Mouse (Mus musculus): ENCODE data around the gene Serpinb6b. TPM values are rescaled to one million over a fixed set of nuclear protein-coding genes. Genes with fewer than 3 reads are reported as not detected.

Gene Serpinb6b
- polyA plus RNA-seq, 1 experiment = 1.0 TPM

DNA sequence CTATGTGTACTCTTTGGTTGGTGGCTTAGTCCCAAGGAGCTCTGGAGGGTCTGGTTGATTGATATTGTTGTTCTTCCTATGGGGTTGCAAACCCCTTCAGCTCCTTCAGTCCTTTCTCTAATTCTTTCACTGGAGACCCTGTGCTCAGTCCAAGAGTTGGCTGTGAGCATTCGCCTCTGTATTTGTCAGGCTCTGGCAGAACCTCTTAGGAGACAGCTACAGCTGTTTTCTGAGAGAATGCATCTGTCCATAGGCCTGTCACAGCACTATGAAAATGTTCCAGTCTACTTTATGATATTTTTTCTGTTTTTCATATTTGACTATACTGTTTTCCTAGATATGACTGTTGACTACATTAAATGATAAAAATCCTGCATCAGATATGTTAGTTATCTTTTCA lies 47.4 kb downstream of the Serpinb6b start:
- peaks cover 25% of the 10 kb centered on the region for H3K36me3 ChIP-seq (ENCODE audit: control insufficient read depth, insufficient read depth)
- no peaks in the 10 kb centered on the region for H3K79me2 ChIP-seq (ENCODE audit: control insufficient read depth, insufficient read depth)
- H3K4me3 ChIP-seq (ENCODE audit: insufficient read depth, poor library complexity, severe bottlenecking) = no peak overlapping the region
- no peaks in the 10 kb centered on the region for H3K79me3 ChIP-seq (ENCODE audit: low read depth)
- H3K27me3 ChIP-seq (ENCODE audit: control insufficient read depth, insufficient read depth, insufficient read length) = no peaks in the 10 kb centered on the region
- no peak overlapping the region for H3ac ChIP-seq (ENCODE audit: control insufficient read depth, insufficient read length, low read depth)
- TF ChIP-seq MYOD1 (IDR thresholded peaks at IDR 0.05; ENCODE audit: control insufficient read depth, insufficient read length, low read depth) (no peak), MYOG (IDR thresholded peaks at IDR 0.05; ENCODE audit: control insufficient read depth, extremely low read depth, insufficient read length) (no peak), USF1 (IDR thresholded peaks at IDR 0.05; ENCODE audit: low read depth) (no peak), MAX (IDR thresholded peaks at IDR 0.05) (no peak), CEBPB (IDR thresholded peaks at IDR 0.05; ENCODE audit: low read depth) (no peak), FOSL1 (IDR thresholded peaks at IDR 0.05; ENCODE audit: insufficient read depth, low read length, poor library complexity, severe bottlenecking) (no peak), CTCF (IDR thresholded peaks at IDR 0.05; ENCODE audit: control insufficient read depth, insufficient read depth, insufficient read length) (no peak)

DNA sequence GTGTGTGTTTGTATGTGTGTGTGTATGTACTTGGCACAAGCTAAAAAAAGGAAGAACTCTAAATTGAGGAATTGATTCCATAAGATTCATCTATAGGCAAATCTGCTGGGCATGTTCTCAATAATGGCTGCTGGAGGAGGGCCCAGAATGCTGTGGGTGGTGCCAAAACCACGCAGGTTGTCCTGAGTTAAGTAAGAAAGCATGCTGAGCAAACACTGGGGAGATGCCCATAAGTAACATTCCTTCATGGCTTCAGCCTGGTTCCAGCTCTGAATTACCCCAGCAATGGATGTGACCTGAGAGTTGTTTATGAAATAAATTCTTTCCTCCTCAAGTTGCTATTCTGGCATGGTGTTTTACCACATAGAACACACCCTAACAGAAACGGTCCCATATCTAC lies 48.3 kb downstream of the Serpinb6b start:
- H3ac ChIP-seq (ENCODE audit: control insufficient read depth, insufficient read length, low read depth) = no peak overlapping the region
- no peaks in the 10 kb centered on the region for H3K79me3 ChIP-seq (ENCODE audit: low read depth)
- no peak overlapping the region for H3K4me3 ChIP-seq (ENCODE audit: insufficient read depth, poor library complexity, severe bottlenecking)
- peaks cover 25% of the 10 kb centered on the region for H3K36me3 ChIP-seq (ENCODE audit: control insufficient read depth, insufficient read depth)
- no peaks in the 10 kb centered on the region for H3K27me3 ChIP-seq (ENCODE audit: control insufficient read depth, insufficient read depth, insufficient read length)
- TF ChIP-seq MAX (IDR thresholded peaks at IDR 0.05) (no peak), MYOG (IDR thresholded peaks at IDR 0.05; ENCODE audit: control insufficient read depth, extremely low read depth, insufficient read length) (no peak), CTCF (IDR thresholded peaks at IDR 0.05; ENCODE audit: control insufficient read depth, insufficient read depth, insufficient read length) (no peak), CEBPB (IDR thresholded peaks at IDR 0.05; ENCODE audit: low read depth) (no peak)
- H3K79me2 ChIP-seq (ENCODE audit: control insufficient read depth, insufficient read depth) = no peaks in the 10 kb centered on the region

DNA sequence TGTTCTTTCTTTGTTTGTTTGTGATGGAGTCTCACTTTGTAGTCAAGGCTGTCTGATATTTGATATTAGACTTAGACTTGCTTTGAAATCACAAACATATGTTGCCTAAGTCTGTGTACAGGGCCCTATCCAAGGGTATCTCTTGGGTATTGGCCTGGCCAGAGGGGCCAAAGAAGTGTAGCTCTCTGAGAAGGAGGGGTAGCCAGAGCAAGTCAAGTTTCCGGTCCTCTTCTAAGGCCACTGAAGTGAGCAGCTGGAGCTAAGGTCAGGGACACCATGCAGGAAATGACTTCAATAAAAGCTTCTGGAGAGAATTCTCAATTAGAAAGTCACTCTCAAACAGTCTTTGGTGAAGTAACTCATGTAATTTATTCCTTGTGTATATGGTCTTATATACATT lies 57.4 kb downstream of the Serpinb6b start:
- H3K27me3 ChIP-seq (ENCODE audit: control insufficient read depth, insufficient read depth, insufficient read length) = no peaks in the 10 kb centered on the region
- no peak overlapping the region for H3ac ChIP-seq (ENCODE audit: control insufficient read depth, insufficient read length, low read depth)
- TF ChIP-seq CTCF (IDR thresholded peaks at IDR 0.05; ENCODE audit: control insufficient read depth, insufficient read depth, insufficient read length) = no peak
- TF ChIP-seq MAX (IDR thresholded peaks at IDR 0.05) = no peak
- TF ChIP-seq USF1 (IDR thresholded peaks at IDR 0.05; ENCODE audit: low read depth) = no peak
- TF ChIP-seq CEBPB (IDR thresholded peaks at IDR 0.05; ENCODE audit: low read depth) = no peak
- no peak for TF ChIP-seq FOSL1 (IDR thresholded peaks at IDR 0.05; ENCODE audit: insufficient read depth, low read length, poor library complexity, severe bottlenecking)
- no peak for TF ChIP-seq MYOG (IDR thresholded peaks at IDR 0.05; ENCODE audit: control insufficient read depth, extremely low read depth, insufficient read length)
- no peak for TF ChIP-seq MYOD1 (IDR thresholded peaks at IDR 0.05; ENCODE audit: control insufficient read depth, insufficient read length, low read depth)
- H3K79me2 ChIP-seq (ENCODE audit: control insufficient read depth, insufficient read depth) = no peaks in the 10 kb centered on the region
- no peaks in the 10 kb centered on the region for H3K79me3 ChIP-seq (ENCODE audit: low read depth)
- H3K4me3 ChIP-seq (ENCODE audit: insufficient read depth, poor library complexity, severe bottlenecking) = no peak overlapping the region
- no peaks in the 10 kb centered on the region for H3K36me3 ChIP-seq (ENCODE audit: control insufficient read depth, insufficient read depth)

DNA sequence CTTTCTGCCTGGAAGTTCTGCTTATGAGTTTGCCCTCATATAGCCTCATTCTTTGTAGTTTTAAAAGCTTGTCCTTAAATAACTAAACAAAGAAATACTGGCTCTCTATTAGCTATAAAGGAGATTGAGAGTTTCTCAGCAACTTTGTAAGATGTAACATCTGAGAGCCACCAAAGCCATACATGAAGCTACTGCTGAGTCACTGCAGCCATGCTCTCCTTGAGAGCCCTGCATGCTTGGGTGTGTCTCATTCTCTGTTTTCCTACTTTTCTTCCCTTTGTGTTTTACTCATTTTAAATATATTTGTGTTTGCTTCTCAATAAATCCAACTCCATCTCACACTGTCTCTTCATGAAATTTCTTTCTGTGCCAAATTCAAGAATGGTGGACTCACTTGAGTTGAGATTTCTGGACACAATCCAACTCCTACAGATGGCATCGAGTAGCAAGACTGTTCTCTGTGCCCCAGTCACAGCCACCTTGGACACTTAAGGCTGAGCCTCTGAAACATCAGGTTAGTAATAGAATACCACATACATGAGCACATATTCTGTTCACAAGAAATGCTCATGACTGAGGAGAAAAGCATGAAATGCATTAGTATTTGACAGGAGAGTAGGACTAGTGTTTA lies 61.5 kb downstream of the Serpinb6b start:
- no peaks in the 10 kb centered on the region for H3K79me2 ChIP-seq (ENCODE audit: control insufficient read depth, insufficient read depth)
- TF ChIP-seq CEBPB (IDR thresholded peaks at IDR 0.05; ENCODE audit: low read depth) = no peak
- TF ChIP-seq MYOD1 (IDR thresholded peaks at IDR 0.05; ENCODE audit: control insufficient read depth, insufficient read length, low read depth) = no peak
- TF ChIP-seq MYOG (IDR thresholded peaks at IDR 0.05; ENCODE audit: control insufficient read depth, extremely low read depth, insufficient read length) = no peak
- no peak for TF ChIP-seq CTCF (IDR thresholded peaks at IDR 0.05; ENCODE audit: control insufficient read depth, insufficient read depth, insufficient read length)
- TF ChIP-seq MAX (IDR thresholded peaks at IDR 0.05) = no peak
- TF ChIP-seq USF1 (IDR thresholded peaks at IDR 0.05; ENCODE audit: low read depth) = no peak
- no peak for TF ChIP-seq FOSL1 (IDR thresholded peaks at IDR 0.05; ENCODE audit: insufficient read depth, low read length, poor library complexity, severe bottlenecking)
- no peaks in the 10 kb centered on the region for H3K36me3 ChIP-seq (ENCODE audit: control insufficient read depth, insufficient read depth)
- no peaks in the 10 kb centered on the region for H3K79me3 ChIP-seq (ENCODE audit: low read depth)
- no peak overlapping the region for H3ac ChIP-seq (ENCODE audit: control insufficient read depth, insufficient read length, low read depth)
- H3K27me3 ChIP-seq (ENCODE audit: control insufficient read depth, insufficient read depth, insufficient read length) = no peaks in the 10 kb centered on the region
- H3K4me3 ChIP-seq (ENCODE audit: insufficient read depth, poor library complexity, severe bottlenecking) = no peak overlapping the region

DNA sequence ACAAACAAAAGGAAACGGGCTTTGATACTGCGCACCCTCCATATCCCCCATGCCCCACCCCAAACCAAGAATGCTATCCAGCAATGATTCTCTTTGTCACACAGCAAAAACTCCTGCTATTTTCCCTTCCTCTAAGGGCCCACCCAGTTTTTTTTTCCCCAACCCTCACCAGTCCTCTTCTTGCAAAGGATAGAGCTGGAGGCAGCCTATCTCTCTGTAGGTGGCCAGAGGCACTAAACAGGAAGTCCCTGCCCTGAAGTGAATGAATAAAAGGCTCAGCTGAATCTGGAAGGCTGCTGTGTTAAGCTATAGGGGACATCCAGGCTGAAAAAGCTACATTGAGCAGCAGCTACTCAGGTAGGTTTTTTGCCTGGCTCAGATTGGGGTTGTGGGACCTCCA lies 62.2 kb downstream of the Serpinb6b start, which contains the start of gene Serpinb9b:
Gene Serpinb9b (plus strand): TSS at position 173 of the 400 bp plus-strand sequence.
- Histone ChIP-seq H3K4me3 (ENCODE audit: insufficient read depth, poor library complexity, severe bottlenecking) (no peak within 1 kb of the TSS), H3ac (ENCODE audit: control insufficient read depth, insufficient read length, low read depth) (no peak within 1 kb of the TSS), H3K79me2 (ENCODE audit: control insufficient read depth, insufficient read depth) (no peaks in the 10 kb centered on the region), H3K27me3 (ENCODE audit: control insufficient read depth, insufficient read depth, insufficient read length) (no peaks in the 10 kb centered on the region), H3K36me3 (ENCODE audit: control insufficient read depth, insufficient read depth) (no peaks in the 10 kb centered on the region), H3K79me3 (ENCODE audit: low read depth) (no peaks in the 10 kb centered on the region)
- TF ChIP-seq CEBPB (IDR thresholded peaks at IDR 0.05; ENCODE audit: low read depth) = no peak
- TF ChIP-seq MAX (IDR thresholded peaks at IDR 0.05) = no peak
- TF ChIP-seq FOSL1 (IDR thresholded peaks at IDR 0.05; ENCODE audit: insufficient read depth, low read length, poor library complexity, severe bottlenecking) = no peak
- no peak for TF ChIP-seq MYOD1 (IDR thresholded peaks at IDR 0.05; ENCODE audit: control insufficient read depth, insufficient read length, low read depth)
- no peak for TF ChIP-seq USF1 (IDR thresholded peaks at IDR 0.05; ENCODE audit: low read depth)
- no peak for TF ChIP-seq CTCF (IDR thresholded peaks at IDR 0.05; ENCODE audit: control insufficient read depth, insufficient read depth, insufficient read length)
- no peak for TF ChIP-seq MYOG (IDR thresholded peaks at IDR 0.05; ENCODE audit: control insufficient read depth, extremely low read depth, insufficient read length)

DNA sequence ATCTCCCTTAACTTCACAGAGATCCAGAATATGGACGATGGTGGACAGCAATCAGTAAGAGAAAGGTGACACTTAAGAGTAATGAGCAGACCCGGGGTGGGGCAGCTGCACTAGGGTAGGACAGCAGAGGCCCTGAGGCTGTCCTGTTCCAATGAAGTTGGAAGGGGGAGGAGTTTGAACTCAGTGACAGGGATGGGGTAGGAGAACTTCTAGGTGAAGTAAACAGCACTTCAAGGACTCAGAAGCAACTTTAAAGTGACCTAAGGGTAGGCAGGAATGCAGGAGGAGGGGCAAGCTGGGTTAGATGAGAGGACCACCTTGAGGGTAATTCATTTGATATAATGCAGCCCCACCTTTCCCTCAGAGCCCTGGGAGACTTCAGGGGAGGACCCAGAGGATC lies 63.1 kb downstream of the Serpinb6b start:
- Histone ChIP-seq H3K27me3 (ENCODE audit: control insufficient read depth, insufficient read depth, insufficient read length) (no peaks in the 10 kb centered on the region), H3K36me3 (ENCODE audit: control insufficient read depth, insufficient read depth) (no peaks in the 10 kb centered on the region), H3K4me3 (ENCODE audit: insufficient read depth, poor library complexity, severe bottlenecking) (no peak overlapping the region), H3ac (ENCODE audit: control insufficient read depth, insufficient read length, low read depth) (no peak overlapping the region), H3K79me3 (ENCODE audit: low read depth) (no peaks in the 10 kb centered on the region), H3K79me2 (ENCODE audit: control insufficient read depth, insufficient read depth) (no peaks in the 10 kb centered on the region)
- TF ChIP-seq MYOD1 (IDR thresholded peaks at IDR 0.05; ENCODE audit: control insufficient read depth, insufficient read length, low read depth) = no peak
- TF ChIP-seq MYOG (IDR thresholded peaks at IDR 0.05; ENCODE audit: control insufficient read depth, extremely low read depth, insufficient read length) = no peak
- no peak for TF ChIP-seq CEBPB (IDR thresholded peaks at IDR 0.05; ENCODE audit: low read depth)
- no peak for TF ChIP-seq FOSL1 (IDR thresholded peaks at IDR 0.05; ENCODE audit: insufficient read depth, low read length, poor library complexity, severe bottlenecking)
- TF ChIP-seq MAX (IDR thresholded peaks at IDR 0.05) = no peak
- TF ChIP-seq CTCF (IDR thresholded peaks at IDR 0.05; ENCODE audit: control insufficient read depth, insufficient read depth, insufficient read length) = no peak
- no peak for TF ChIP-seq USF1 (IDR thresholded peaks at IDR 0.05; ENCODE audit: low read depth)
